Mouse (Mus musculus) bone marrow, adult 2 months (tissue): ENCODE measurements around the gene Dbnl. TPM values are rescaled to one million over a fixed set of nuclear protein-coding genes. Genes with fewer than 3 reads are reported as not detected.
A peak's percentile ranks its signal among the peaks of the same experiment; 100 is the strongest.

ENCODE experiments used
- H3K27ac ChIP-seq: fragments of 200-500 bp; 2 replicates; pipeline ENCODE4 v1.5.1; 2012; ENCODE audit warnings: low read depth, mild to moderate bottlenecking, control low read depth, inconsistent platforms, low read length; ENCODE audit not compliant: control insufficient read depth, poor library complexity, insufficient read depth
- H3K4me1 ChIP-seq: fragments of 200-500 bp; 2 replicates; pipeline ENCODE4 v1.6.1; 2011; ENCODE audit warnings: low read length; ENCODE audit not compliant: control insufficient read depth, insufficient read depth
- H3K4me3 ChIP-seq: fragments of 200-500 bp; replicated peaks from 2 replicates; pipeline ENCODE3; 2011; ENCODE audit warnings: mild to moderate bottlenecking, low read depth, low read length, control low read depth; ENCODE audit not compliant: control insufficient read depth
- CTCF ChIP-seq: fragments of 200-500 bp; IDR thresholded peaks from 2 replicates; pipeline ENCODE4 v1.5.1; 2011; ENCODE audit warnings: low read length, control low read depth; ENCODE audit not compliant: control insufficient read depth, insufficient read depth
- POLR2A ChIP-seq: fragments of 200-500 bp; IDR thresholded peaks from 2 replicates; pipeline ENCODE4 v1.6.1; 2011; ENCODE audit warnings: low read depth, mild to moderate bottlenecking, control low read depth, low read length, borderline replicate concordance; ENCODE audit not compliant: control insufficient read depth
- WGBS: fragments of 180-500 bp; shearing (Covaris S2); methylation state at CpG from one replicate; pipeline ENCODE4 v1.1.7; 2018; 5-methylcytosine and 5-hydroxymethylcytosine counted together
- polyA plus RNA-seq: library from polyadenylated mRNA; stranded (reverse); fragments of >200 nt; gene quantifications from 2 replicates; pipeline ENCODE4 v1.2.4, GENCODE M21; 2011; ENCODE audit warnings: low replicate concordance; ENCODE audit not compliant: missing spikeins, insufficient read depth, insufficient read length

Gene Dbnl
- 48.8 and 72.4 TPM in 2 replicates for polyA plus RNA-seq

GRCm38 (mm10) chr11:5788056-5789014, at the start of gene Dbnl:
Dbnl (plus strand) TSS chr11:5788488.
- Histone ChIP-seq H3K4me3 (peak within 1 kb of the TSS; percentile 93), H3K27ac (peak within 1 kb of the TSS; percentile 100), H3K4me1 (peaks cover 8% of the 10 kb centered on the region)
- WGBS: under 1% methylated on average over 74 of the region's 74 CpGs
- peak; percentile 95; the same call in 1 of the 2 replicates for TF ChIP-seq POLR2A
- peak; percentile 61 for TF ChIP-seq CTCF

DNA sequence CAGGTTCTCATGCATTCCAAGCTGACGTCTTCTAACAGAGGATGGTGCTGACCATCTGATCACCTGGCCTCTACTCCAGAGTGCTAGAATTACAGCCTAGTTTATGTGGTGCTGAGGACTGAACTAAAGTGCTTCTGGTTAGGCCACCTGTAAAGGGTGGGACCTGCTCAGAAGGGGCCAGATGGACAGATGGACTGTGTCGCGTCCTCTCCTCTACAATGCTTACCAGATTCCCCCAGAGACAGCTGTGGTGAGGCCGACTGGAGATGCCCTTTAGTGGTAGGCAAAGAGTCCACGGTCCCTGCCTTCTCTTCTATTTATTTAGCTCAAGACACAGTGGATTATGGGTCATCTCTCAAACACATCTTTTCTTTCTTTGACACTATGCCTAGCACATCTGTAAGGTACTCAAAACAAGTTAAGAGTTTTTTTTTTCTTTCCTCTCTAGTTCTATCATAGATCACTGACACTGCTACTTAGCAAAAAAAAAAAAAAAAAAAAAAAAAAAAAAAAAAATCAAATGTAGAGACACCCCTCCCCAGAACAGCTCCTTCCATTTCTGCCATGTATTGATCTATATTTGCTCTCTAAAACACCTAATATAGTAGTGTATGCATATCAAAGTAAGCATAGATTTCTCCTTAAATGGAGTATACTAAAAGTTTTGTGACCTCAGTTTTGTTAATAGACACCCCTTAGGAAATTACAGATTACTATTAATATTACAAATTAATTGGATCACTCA, 49.2 kb upstream of the Dbnl start:
- Histone ChIP-seq H3K4me1 (no peaks in the 10 kb centered on the region), H3K4me3 (no peak overlapping the region), H3K27ac (no peak overlapping the region)
- no peak for TF ChIP-seq CTCF
- WGBS: 90% methylated on average over 5 of the region's 5 CpGs

DNA sequence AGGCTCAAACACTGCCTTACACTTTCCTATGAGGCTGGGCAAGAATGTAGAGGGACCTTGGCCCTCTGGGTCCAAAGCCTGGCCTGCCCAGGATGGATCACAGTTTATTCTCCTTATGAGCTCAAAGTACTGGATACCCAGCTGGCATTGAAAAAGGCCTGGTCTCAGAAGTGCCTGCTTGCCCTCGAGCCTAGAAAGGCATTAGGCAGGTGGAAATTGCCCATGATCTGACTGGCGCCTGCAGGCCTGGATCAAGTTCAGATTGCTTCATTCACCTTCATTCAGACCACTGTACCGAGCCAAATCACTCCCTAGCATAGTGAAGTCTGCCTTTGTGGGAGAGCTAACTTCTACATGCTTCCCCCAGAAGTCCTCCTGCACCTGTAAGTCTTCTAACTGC, 48.4 kb upstream of the Dbnl start:
- Histone ChIP-seq H3K4me3 (no peak overlapping the region), H3K4me1 (no peaks in the 10 kb centered on the region), H3K27ac (no peak overlapping the region)
- TF ChIP-seq CTCF (no peak), POLR2A (no peak)
- 48% methylated on average over 3 of the region's 3 CpGs for WGBS

GRCm38 (mm10) chr11:5740599-5740964, 47.7 kb upstream of the Dbnl start:
- peak overlapping the region; percentile 86; the same call in 1 of the 2 replicates for H3K27ac ChIP-seq
- peak overlapping the region; percentile 75 for H3K4me3 ChIP-seq
- TF ChIP-seq CTCF (no peak), POLR2A (no peak)
- H3K4me1 ChIP-seq: no peaks in the 10 kb centered on the region
- WGBS: 1% methylated on average over 26 of the region's 26 CpGs

GRCm38 (mm10) chr11:5740965-5741627, 47.2 kb upstream of the Dbnl start:
- H3K27ac ChIP-seq: peak overlapping the region; percentile 86
- H3K4me3 ChIP-seq: peak overlapping the region; percentile 75
- H3K4me1 ChIP-seq: no peaks in the 10 kb centered on the region
- WGBS: 1% methylated on average over 50 of the region's 50 CpGs
- TF ChIP-seq CTCF (no peak), POLR2A (peak; percentile 86; the same call in 1 of the 2 replicates)

GRCm38 (mm10) chr11:5742106-5742505, 46.2 kb upstream of the Dbnl start:
- 74% methylated on average over 7 of the region's 7 CpGs for WGBS
- no peak overlapping the region for H3K4me3 ChIP-seq
- TF ChIP-seq POLR2A (no peak), CTCF (peak; percentile 66)
- no peaks in the 10 kb centered on the region; the same call in 1 of the 2 replicates for H3K4me1 ChIP-seq
- H3K27ac ChIP-seq: no peak overlapping the region

DNA sequence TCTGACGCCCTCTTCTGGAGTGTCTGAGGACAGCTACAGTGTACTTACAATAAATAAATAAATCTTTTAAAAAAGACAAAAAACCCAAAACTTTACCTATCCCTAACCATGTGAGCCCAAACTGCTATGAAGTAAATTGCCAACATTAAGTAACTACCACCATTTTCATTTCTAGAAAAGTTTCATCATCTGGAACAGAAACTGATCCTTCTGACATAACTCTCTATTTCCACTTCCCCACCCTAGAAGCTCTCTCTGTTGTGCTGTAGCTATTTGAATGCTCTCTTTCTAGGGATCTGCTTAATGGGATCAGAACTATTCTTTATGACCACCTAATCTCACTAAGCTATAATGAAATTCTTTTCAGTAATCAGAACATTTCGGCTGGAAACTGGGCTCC, 43.3 kb upstream of the Dbnl start:
- Histone ChIP-seq H3K4me3 (no peak overlapping the region), H3K27ac (no peak overlapping the region), H3K4me1 (no peaks in the 10 kb centered on the region; the same call in 1 of the 2 replicates)
- 69% methylated on average over 2 of the region's 2 CpGs for WGBS
- TF ChIP-seq POLR2A: no peak
- no peak for TF ChIP-seq CTCF
